Mouse (Mus musculus) small intestine, adult 2 months (tissue): ENCODE results near the gene Cyp2e1.

Experiments used
- CTCF ChIP-seq: fragments of 200-500 bp; IDR thresholded peaks from 2 replicates; pipeline ENCODE4 v1.5.1; 2012; ENCODE audit warnings: low read depth, mild to moderate bottlenecking, control low read depth, inconsistent platforms, low read length, moderate library complexity, mixed read lengths; ENCODE audit not compliant: insufficient replicate concordance, insufficient read length; ENCODE audit errors: extremely low read depth
- POLR2A ChIP-seq: fragments of 200-500 bp; IDR thresholded peaks from 2 replicates; pipeline ENCODE4 v1.6.1; 2012; ENCODE audit warnings: low read depth, mild to moderate bottlenecking, control low read depth, inconsistent platforms, low read length, moderate library complexity

DNA sequence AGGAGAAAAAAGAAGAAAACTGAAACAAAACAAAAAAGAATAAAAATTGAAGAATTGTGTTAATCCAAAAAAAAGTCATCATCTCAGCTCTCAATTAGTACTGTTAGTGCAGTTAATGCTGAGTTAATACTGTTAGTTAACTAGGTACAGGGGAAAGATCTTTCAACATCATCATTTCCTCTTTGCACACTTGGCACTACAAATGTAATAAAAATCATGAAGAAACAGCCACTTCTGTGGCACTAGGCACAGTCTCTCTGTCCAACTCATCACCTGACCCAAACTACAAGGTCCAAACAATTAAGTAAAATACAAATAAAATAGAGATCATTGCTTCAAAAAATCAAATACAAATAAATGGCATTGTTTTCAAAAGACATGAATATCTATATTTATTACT lies 2.9 kb upstream of the Cyp2e1 start:
- no peak for TF ChIP-seq CTCF
- TF ChIP-seq POLR2A: no peak
